Mouse (Mus musculus) activated CD4-positive, CD25-positive, alpha-beta regulatory T cell, adult 4 months (primary cell): ENCODE data around the gene Aldh3b1. TPM values are rescaled to one million over a fixed set of nuclear protein-coding genes. Genes with fewer than 3 reads are reported as not detected.

Experiments used
- ATAC-seq: one replicate; pipeline ENCODE4 v1.8.0; 2017
- polyA plus RNA-seq, 2 experiments: library from polyadenylated mRNA; unstranded; fragments of 100-300 nt; shearing (Covaris generic); gene quantifications; one replicate each; pipeline ENCODE4 v1.2.1; 2017

Gene Aldh3b1
- polyA plus RNA-seq, 2 experiments from 2014 or later, result 0.83 TPM; not detected in 1

GRCm38 (mm10) chr19:3910206-3910605, 19.4 kb downstream of the Aldh3b1 start:
- no peak for ATAC-seq

- ATAC-seq, result no peak
Measured at GRCm38 (mm10) chr19:3907876-3908660, 21.5 kb downstream of the Aldh3b1 start.

DNA sequence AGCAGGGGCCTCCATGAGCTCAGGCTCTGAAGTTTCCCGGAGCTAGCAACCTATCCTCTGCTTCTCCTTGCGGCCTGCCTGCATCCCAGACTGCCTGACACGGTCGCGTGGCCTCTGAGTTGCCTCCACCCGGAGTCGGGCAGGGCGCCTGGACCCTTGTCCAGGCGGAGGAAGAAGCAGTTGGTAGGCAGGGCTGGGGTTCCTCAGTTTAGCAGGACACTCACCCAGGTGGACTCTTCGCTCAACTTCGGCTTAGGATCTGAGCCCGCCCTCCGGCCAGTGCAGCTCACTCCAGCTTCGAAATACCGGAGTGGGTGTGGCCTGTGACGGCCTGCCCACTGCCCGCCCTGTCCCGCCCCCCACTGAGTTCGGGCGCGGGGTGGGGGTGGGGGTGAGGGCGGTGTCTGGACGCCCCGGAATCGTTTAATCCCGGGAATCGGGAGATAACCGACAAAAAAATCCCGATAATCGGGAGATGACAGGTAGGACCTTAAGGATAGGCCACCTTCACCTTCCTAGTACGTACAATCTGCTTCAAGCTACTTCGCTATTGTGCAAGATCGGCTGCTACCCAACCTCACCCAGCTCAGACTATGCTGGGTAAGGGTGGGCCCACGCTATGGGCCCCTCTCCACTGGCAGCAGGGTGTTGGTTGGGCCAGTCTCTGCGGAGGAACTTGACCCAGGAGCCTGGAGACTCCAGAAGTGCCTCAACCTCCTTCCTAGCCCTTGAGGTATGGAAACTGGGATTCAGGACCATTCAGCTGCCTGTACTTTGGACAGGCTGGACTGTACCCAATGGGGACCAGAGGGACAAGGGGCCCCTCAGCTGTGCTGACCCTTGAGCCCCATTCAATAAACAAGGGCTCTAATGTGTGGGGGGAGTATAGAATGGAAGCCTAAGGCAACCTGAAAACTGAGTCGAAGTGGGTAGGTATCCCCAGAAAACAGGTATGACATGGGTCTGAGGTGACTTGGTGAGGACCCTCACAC, 22.5 kb downstream of the Aldh3b1 start, which contains the start of gene Tcirg1:
Tcirg1 (minus strand) TSS at position 339 of the 992 bp plus-strand sequence.
- ATAC-seq, result peak; percentile 45

- peak; percentile 38 for ATAC-seq
Measured at GRCm38 (mm10) chr19:3906326-3906725, 23.3 kb downstream of the Aldh3b1 start.

GRCm38 (mm10) chr19:3905261-3905969, 24.2 kb downstream of the Aldh3b1 start:
- ATAC-seq, result no peak

DNA sequence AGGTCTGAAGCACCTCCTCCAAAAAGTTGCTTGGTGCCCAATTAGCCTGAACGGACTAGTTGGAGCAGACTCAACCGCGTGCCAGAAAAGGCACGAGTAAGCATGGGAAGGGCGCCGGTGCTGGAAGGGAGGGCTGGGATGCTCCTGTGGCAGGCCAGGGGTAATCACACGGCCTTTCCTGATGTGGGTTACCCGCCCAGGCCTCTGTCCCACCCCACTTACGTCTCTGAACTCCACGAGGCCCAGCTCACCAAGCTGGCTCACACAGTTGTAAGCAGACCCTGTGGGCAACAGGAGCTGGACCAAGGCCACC, 25.3 kb downstream of the Aldh3b1 start:
- ATAC-seq, result no peak

GRCm38 (mm10) chr19:3903648-3904362, 25.8 kb downstream of the Aldh3b1 start:
- ATAC-seq, result no peak

GRCm38 (mm10) chr19:3902966-3903365, 26.6 kb downstream of the Aldh3b1 start:
- ATAC-seq, result no peak

DNA sequence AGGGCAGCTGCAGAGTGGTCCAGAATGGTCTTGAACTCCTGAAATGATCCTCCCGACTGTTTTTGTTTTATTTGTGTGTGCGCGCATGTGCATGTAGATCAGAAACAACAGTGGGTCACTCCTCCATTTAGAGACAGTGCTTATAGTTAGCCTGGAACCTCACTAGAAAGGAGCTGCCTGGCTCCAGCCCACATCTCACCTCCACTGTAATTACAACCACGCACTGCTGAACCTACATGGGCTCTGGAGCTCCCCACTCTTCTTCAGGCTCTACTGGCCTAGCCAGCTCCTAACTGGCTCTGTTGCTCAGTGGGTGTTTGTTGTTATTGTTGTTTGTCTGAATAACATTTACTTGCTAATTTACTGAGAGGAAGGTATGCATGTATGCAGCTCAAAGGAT, 30.0 kb downstream of the Aldh3b1 start:
- ATAC-seq, result no peak

DNA sequence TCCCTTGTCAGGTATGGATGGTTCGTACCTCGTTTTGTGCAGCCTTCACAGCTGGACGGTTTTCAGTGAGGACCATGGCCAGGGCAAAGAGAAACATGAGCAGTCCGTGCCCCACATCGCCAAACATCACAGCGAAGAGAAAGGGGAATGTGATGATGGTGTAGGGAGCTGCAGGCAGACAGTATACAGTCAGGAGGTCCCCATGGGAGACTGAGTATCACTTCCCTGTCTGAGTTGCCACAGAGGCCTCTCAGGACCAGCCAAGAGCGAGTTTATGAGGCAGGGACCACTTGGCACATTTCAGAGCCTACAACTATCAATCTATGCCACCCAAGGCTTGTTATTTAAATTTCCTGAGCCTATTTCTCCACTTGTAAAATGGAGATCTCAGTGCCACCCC, 30.7 kb downstream of the Aldh3b1 start:
- no peak for ATAC-seq

- ATAC-seq, result no peak
Measured at GRCm38 (mm10) chr19:3897557-3897956, 32.1 kb downstream of the Aldh3b1 start.

DNA sequence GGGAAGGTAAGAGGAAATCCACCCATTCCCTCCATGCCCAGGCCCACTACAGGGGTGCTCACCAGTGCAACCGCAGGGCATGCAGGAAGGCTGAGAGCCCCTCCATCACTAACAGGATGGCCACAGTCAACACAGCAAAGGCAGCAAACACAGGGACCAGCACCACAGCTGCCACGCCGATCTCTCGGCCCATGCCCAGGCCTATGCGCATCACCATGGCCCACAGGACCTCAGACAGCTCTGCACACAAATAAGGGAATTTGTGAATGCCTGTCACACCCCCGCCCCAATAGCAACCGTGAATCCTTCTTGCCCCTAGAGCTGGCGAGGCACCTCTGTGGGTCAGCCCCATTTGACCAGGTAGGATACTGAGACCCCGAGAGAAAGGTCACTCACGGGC, 33.4 kb downstream of the Aldh3b1 start:
- no peak for ATAC-seq

GRCm38 (mm10) chr19:3895171-3895631, 34.4 kb downstream of the Aldh3b1 start:
- no peak for ATAC-seq

GRCm38 (mm10) chr19:3894294-3894693, 35.3 kb downstream of the Aldh3b1 start:
- no peak for ATAC-seq

GRCm38 (mm10) chr19:3893545-3894116, 36.0 kb downstream of the Aldh3b1 start:
- no peak for ATAC-seq

GRCm38 (mm10) chr19:3890181-3890580, 39.4 kb downstream of the Aldh3b1 start:
- ATAC-seq, result no peak

GRCm38 (mm10) chr19:3889096-3889495, 40.5 kb downstream of the Aldh3b1 start:
- no peak for ATAC-seq

GRCm38 (mm10) chr19:3884325-3884990, 45.1 kb downstream of the Aldh3b1 start:
- no peak for ATAC-seq

GRCm38 (mm10) chr19:3882214-3882613, 47.4 kb downstream of the Aldh3b1 start:
- ATAC-seq, result no peak

DNA sequence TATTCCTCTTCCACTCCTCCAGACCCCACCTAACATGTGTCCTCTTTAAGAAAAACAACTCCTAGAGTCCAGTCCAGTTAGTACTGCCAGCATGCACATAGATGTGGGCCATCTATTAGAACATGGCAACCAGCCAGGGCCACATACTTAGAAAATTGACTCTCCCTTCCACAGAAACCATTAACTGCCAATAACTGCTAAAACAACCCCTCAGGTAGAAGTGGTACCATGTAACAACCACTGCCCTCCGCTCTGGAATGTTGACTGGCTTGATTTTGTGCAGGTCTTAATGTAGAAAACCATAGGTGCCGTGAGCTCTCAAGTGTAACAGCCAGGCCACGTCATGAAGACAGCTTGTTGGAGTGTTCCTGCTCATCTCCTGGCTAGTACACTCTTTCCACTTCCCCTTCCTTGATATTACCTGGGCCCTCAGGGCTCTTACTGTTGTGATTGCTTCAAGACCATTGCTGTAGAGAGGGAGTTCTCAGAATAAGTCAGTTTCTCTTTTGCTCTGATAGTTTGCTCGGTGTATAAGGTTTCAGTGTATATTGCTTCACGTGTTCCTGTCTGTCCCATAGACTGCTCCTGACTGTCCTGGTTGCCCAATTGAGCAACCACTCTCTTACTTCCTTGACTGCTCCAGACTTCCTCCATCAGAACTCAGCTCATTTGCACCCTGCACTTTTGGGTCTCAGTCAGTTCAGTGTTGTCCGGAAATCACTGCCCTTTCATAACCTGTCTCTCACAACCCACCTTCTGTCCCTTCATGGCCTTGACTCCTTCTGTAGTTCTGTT, 49.4 kb downstream of the Aldh3b1 start:
- no peak for ATAC-seq
